Mouse (Mus musculus): ENCODE data around the gene Dkk2. TPM values are rescaled to one million over a fixed set of nuclear protein-coding genes. Genes with fewer than 3 reads are reported as not detected.

The Dkk2 gene
- polyA plus RNA-seq, 1 experiment from 2014 or later = 9.8 TPM

DNA sequence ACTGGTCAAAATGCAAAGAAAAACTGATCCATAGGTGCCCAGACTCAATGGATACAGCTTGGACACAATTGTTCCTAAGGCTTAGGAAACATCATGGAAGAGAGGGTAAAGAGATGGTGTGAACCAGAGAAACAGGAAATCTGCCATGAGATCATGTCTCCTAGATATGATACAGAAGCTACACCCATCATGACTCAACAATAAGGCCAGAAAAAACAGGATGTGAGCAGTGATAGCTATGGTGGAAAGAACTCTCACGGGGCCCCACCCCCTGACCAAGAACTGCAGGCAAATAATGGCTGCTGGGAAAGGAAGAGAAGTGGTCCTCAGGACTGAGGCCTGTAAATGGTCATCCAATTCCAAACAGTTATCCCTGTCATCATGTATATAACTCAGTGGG, 142.5 kb downstream of the Dkk2 start:
- no peaks in the 10 kb centered on the region for H3K27me3 ChIP-seq (ENCODE audit: insufficient read depth, poor library complexity, severe bottlenecking)
- H3K4me3 ChIP-seq = no peak overlapping the region
- H3K36me3 ChIP-seq = no peaks in the 10 kb centered on the region
- no peaks in the 10 kb centered on the region for H3K9me3 ChIP-seq
- no peak overlapping the region for H3K27ac ChIP-seq
- no peak for DNase-seq (ENCODE audit: low spot score)
- WGBS = 80% methylated on average over 1 of the region's 1 CpGs
- H3K4me1 ChIP-seq (replicated peaks) = no peaks in the 10 kb centered on the region
